Mouse (Mus musculus) stomach, postnatal 0 days (tissue): Measurements from ENCODE around the gene Nxnl2.

Experiments
- CTCF ChIP-seq: IDR thresholded peaks from 2 replicates; pipeline ENCODE4 v1.5.1; 2016; ENCODE audit warnings: antibody characterized with exemption, low read depth, mild to moderate bottlenecking, moderate library complexity
- EP300 ChIP-seq: optimal IDR thresholded peaks from 2 replicates; pipeline ENCODE3; 2016; ENCODE audit warnings: antibody characterized with exemption

- TF ChIP-seq CTCF = no peak
- no peak for TF ChIP-seq EP300
These were observed 50.1 kb downstream of the Nxnl2 start for GRCm38 (mm10) chr13:51220897-51221296.
